Mouse (Mus musculus) subcutaneous adipose tissue, adult 2 months (tissue): ENCODE measurements around the gene Olfr1039. TPM values are rescaled to one million over a fixed set of nuclear protein-coding genes. Genes with fewer than 3 reads are reported as not detected.

Experiments used
- polyA plus RNA-seq: library from polyadenylated mRNA; depleted of rRNA; stranded (reverse); fragments of >200 nt; gene quantifications from 2 replicates; pipeline ENCODE4 v1.2.3, GENCODE M21; 2012; ENCODE audit warnings: low replicate concordance; rRNA removed

Olfr1039 gene
- not detected in 2 replicates for polyA plus RNA-seq

DNA sequence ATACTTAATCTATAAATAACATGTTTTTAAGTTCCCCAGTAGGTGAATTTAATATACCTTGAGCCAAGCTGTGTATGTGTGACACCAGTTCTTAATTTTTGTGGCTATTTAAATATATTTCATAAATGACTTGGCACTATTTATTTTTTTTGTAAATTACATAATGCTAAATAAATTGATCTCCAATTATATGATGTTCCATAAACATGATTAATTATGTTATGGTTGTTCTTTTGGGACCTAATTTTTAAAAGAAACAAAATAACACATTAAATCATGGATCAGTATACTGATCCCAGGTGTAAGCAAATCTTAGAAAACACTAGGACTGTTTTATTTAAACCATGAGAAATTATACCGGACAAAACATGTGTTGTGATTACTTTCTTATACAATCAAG lies at the start of gene Olfr1039:
Olfr1039 (minus strand) TSS at position 101 of the 400 bp plus-strand sequence.

GRCm38 (mm10) chr2:86177720-86178119 lies 42.0 kb upstream of the Olfr1039 start, which contains the start of gene Olfr1044:
Gene Olfr1044 (minus strand): TSS chr2:86177820.

DNA sequence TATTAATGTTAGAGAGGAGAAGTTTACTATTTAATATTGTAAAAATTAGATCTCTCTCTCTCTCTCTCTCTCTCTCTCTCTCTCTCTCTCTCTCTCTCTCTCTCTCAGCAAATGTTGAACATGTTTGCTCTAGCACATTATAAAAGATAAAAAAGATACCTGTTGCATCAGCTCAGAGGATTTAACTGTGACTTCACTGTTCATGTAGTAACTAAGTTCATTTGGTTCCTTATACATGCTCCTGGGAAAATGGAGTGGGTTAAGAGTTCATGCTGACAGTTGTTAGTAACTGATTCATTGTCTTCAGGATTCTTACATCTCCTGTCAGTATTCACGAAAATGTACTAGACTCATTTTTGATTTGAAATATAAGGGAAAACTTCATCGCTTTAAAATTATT lies 31.7 kb upstream of the Olfr1039 start, which contains the start of gene Olfr1043:
Olfr1043 (minus strand) TSS at position 101 of the 400 bp plus-strand sequence.

DNA sequence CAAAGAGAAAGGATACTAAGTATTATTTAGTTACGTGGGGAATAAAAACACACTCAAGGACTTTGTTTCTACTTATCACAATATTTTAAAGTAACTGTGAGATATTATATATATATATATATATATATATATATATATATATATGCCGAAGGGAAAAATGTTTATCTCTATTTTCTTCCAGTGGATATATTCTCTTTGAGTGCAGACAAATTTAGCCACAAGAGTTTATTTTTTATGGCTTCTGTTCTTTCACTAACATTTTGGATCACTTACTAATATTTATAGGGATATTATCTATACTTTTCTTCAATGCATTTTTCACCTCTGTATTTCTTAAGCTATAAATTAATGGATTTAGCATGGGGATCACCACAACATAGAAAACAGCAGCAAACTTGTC lies 26.0 kb upstream of the Olfr1039 start, which contains the start of gene Olfr1042:
Olfr1042 (minus strand) TSS at position 101 of the 400 bp plus-strand sequence.

DNA sequence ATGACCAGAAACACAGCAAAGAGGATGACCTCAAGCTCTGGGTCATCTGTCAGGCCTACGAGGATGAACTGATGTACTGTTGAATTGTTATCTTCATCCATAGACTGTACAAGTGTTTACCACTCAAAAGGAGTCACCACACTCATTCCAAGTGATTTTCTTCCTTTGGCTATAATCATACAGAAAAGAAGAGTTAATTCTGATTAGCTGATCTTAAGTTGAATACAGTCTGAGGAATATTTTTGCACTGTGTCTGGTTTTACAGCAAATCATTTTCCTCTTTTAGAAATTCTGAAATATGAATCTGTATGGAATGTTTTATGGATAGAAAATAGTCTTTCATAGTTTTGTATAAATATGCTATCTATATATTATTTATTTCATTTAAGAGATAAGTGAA lies 10.9 kb upstream of the Olfr1039 start, which contains the start of gene Olfr1040:
Olfr1040 (minus strand) TSS at position 101 of the 400 bp plus-strand sequence.

DNA sequence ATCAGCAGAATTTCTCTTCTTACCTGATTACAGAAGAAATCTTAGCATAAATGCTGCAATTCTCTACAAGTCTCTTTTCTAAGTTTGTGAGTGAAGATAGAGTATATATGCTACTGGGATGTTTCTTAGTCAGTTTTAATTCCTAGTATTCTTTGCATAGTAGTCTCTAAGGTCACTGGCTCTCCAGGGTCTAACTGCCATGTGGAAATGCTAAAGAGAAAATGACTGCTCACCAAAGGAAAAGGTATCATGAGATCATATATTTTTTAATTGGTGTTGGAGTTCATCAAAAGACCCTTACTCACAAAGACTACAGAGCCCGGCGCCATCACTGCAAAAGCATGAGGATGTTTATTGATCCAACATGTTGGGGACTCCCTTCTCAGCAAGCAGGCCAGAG lies 48.4 kb downstream of the Olfr1039 start, which contains the start of gene Olfr1037:
Olfr1037 (minus strand) TSS at position 101 of the 400 bp plus-strand sequence.

Other genes starting within 250 kb of the Olfr1039 start
- not detected in 2 replicates for gene Olfr1024, start 230.9 kb downstream of the Olfr1039 start, polyA plus RNA-seq
- not detected in 2 replicates for gene Olfr1025-ps1, start 220.7 kb downstream of the Olfr1039 start, polyA plus RNA-seq
- not detected in 2 replicates for gene Olfr1026, start 214.4 kb downstream of the Olfr1039 start, polyA plus RNA-seq
- not detected in 2 replicates for gene Olfr1028, start 185.5 kb downstream of the Olfr1039 start, polyA plus RNA-seq
- gene Olfr1029, start 162.0 kb downstream of the Olfr1039 start, polyA plus RNA-seq: not detected in 2 replicates
- gene Olfr1030, start 156.7 kb downstream of the Olfr1039 start, polyA plus RNA-seq: not detected in 2 replicates
- not detected in 2 replicates for gene Olfr1031, start 145.6 kb downstream of the Olfr1039 start, polyA plus RNA-seq
- not detected in 2 replicates for gene Olfr1032, start 130.4 kb downstream of the Olfr1039 start, polyA plus RNA-seq
- gene Olfr1033, start 115.3 kb downstream of the Olfr1039 start, polyA plus RNA-seq: 1.3 and 1.7 TPM in 2 replicates
- 0.23 and 0.26 TPM in 2 replicates for gene Olfr1034, start 90.1 kb downstream of the Olfr1039 start, polyA plus RNA-seq
- not detected in 2 replicates for gene Olfr1036, start 61.9 kb downstream of the Olfr1039 start, polyA plus RNA-seq
- gene Olfr1037, start 48.5 kb downstream of the Olfr1039 start, polyA plus RNA-seq: not detected in 2 replicates
- not detected in 2 replicates for gene Olfr1040, start 10.8 kb upstream of the Olfr1039 start, polyA plus RNA-seq
- not detected in 2 replicates for gene Olfr1042, start 25.9 kb upstream of the Olfr1039 start, polyA plus RNA-seq
- not detected in 2 replicates for gene Olfr1043, start 31.6 kb upstream of the Olfr1039 start, polyA plus RNA-seq
- gene Olfr1044, start 41.9 kb upstream of the Olfr1039 start, polyA plus RNA-seq: not detected in 2 replicates
- gene Olfr52, start 49.8 kb upstream of the Olfr1039 start, polyA plus RNA-seq: not detected in 2 replicates
- not detected in 2 replicates for gene Olfr1045, start 67.1 kb upstream of the Olfr1039 start, polyA plus RNA-seq
- not detected in 2 replicates for gene Olfr1046, start 83.4 kb upstream of the Olfr1039 start, polyA plus RNA-seq
- not detected in 2 replicates for gene Olfr1047, start 95.5 kb upstream of the Olfr1039 start, polyA plus RNA-seq
- not detected in 2 replicates for gene Olfr1048, start 104.4 kb upstream of the Olfr1039 start, polyA plus RNA-seq
- not detected in 2 replicates for gene Olfr1049, start 122.4 kb upstream of the Olfr1039 start, polyA plus RNA-seq
- not detected in 2 replicates for gene Olfr1051, start 143.2 kb upstream of the Olfr1039 start, polyA plus RNA-seq
- gene Olfr1052, start 156.5 kb upstream of the Olfr1039 start, polyA plus RNA-seq: not detected in 2 replicates
- gene Olfr1053, start 179.4 kb upstream of the Olfr1039 start, polyA plus RNA-seq: not detected in 2 replicates
- not detected in 2 replicates for gene Olfr1054, start 199.5 kb upstream of the Olfr1039 start, polyA plus RNA-seq
- gene Olfr1055, start 214.4 kb upstream of the Olfr1039 start, polyA plus RNA-seq: not detected in 2 replicates
- not detected in 2 replicates for gene Olfr1056, start 226.5 kb upstream of the Olfr1039 start, polyA plus RNA-seq
- gene Olfr1057, start 242.5 kb upstream of the Olfr1039 start, polyA plus RNA-seq: not detected in 2 replicates